Mouse (Mus musculus) c-Kit-positive CD71-negative TER-119-negative erythroid progenitor cells, embryonic 14.5 days (primary cell): ENCODE measurements around the gene Il24.

Source experiments
- DNase-seq: peaks from one replicate; pipeline ENCODE4 v3.0.0-alpha.2; 2013; ENCODE audit warnings: low read depth

Gene Il24

GRCm38 (mm10) chr1:130887354-130887753 is at the start of gene Il24:
TSS of gene Il24 (minus strand) at chr1:130887454.
- DNase-seq, result no peak

- no peak for DNase-seq
These were observed 49.1 kb upstream of the Il24 start for GRCm38 (mm10) chr1:130936351-130936750.

GRCm38 (mm10) chr1:130926484-130926883 is 39.2 kb upstream of the Il24 start:
- no peak for DNase-seq

GRCm38 (mm10) chr1:130918323-130918980 is 31.2 kb upstream of the Il24 start:
- no peak for DNase-seq

GRCm38 (mm10) chr1:130911401-130912010 is 24.3 kb upstream of the Il24 start, which contains the start of gene Il20:
TSS of gene Il20 (minus strand) at chr1:130911451.
- no peak for DNase-seq

- DNase-seq, result no peak
These were observed 15.3 kb upstream of the Il24 start for GRCm38 (mm10) chr1:130902505-130902904.

- DNase-seq, result no peak
These were observed 7.2 kb upstream of the Il24 start for GRCm38 (mm10) chr1:130894468-130894867.

GRCm38 (mm10) chr1:130893329-130894040 is 6.2 kb upstream of the Il24 start:
- DNase-seq, result no peak

GRCm38 (mm10) chr1:130892446-130892845 is 5.2 kb upstream of the Il24 start:
- no peak for DNase-seq

GRCm38 (mm10) chr1:130883146-130883545 is 4.1 kb downstream of the Il24 start:
- no peak for DNase-seq

GRCm38 (mm10) chr1:130879927-130880326 is 7.3 kb downstream of the Il24 start:
- DNase-seq, result no peak

GRCm38 (mm10) chr1:130877889-130878614 is 9.2 kb downstream of the Il24 start:
- DNase-seq, result no peak

GRCm38 (mm10) chr1:130876931-130877509 is 10.2 kb downstream of the Il24 start:
- DNase-seq, result peak; percentile 63

GRCm38 (mm10) chr1:130875910-130876309 is 11.3 kb downstream of the Il24 start:
- DNase-seq, result no peak

GRCm38 (mm10) chr1:130875139-130875538 is 12.1 kb downstream of the Il24 start:
- no peak for DNase-seq

GRCm38 (mm10) chr1:130872912-130873311 is 14.3 kb downstream of the Il24 start:
- DNase-seq, result no peak

- no peak for DNase-seq
These were observed 21.6 kb downstream of the Il24 start, which contains the start of gene Fcmr for GRCm38 (mm10) chr1:130865541-130866221. TSS of gene Fcmr (plus strand) at chr1:130865669.

- no peak for DNase-seq
These were observed 22.5 kb downstream of the Il24 start for GRCm38 (mm10) chr1:130864741-130865140.

- DNase-seq, result no peak
These were observed 23.0 kb downstream of the Il24 start for GRCm38 (mm10) chr1:130864238-130864637.

- DNase-seq, result no peak
These were observed 29.8 kb downstream of the Il24 start for GRCm38 (mm10) chr1:130857456-130857855.

- no peak for DNase-seq
These were observed 31.5 kb downstream of the Il24 start for GRCm38 (mm10) chr1:130855723-130856122.
